Mouse (Mus musculus): ENCODE measurements around the gene Pdpk1.

- TF ChIP-seq CTCF (IDR thresholded peaks at IDR 0.05; ENCODE audit: insufficient read depth, low read depth, low read length): no peak
- TF ChIP-seq POLR2A (IDR thresholded peaks at IDR 0.05; ENCODE audit: insufficient read depth, low read depth, low read length): no peak
Measured at GRCm38 (mm10) chr17:24084593-24084992, 66.1 kb downstream of the Pdpk1 start.
